Mouse (Mus musculus) adrenal gland, adult 8-10 months (tissue): Measurements from ENCODE around the gene Slc10a7. TPM values are rescaled to one million over a fixed set of nuclear protein-coding genes. Genes with fewer than 3 reads are reported as not detected.
"Not testable (repeated sequence)": the region's sequence is repeated elsewhere in the genome, so short reads cannot be mapped to it uniquely, and the experiment has no call there.

Experiments used
- DNase-seq: peaks from one replicate; pipeline ENCODE4 v3.0.0; 2022
- total RNA-seq, 4 experiments: library from RNA; stranded (reverse); gene quantifications; 2 replicates each; pipeline ENCODE4 v1.2.4; 2022

Gene Slc10a7
- total RNA-seq = 10 to 100 TPM; 14.7 to 22.9 (median 21.8) TPM

DNA sequence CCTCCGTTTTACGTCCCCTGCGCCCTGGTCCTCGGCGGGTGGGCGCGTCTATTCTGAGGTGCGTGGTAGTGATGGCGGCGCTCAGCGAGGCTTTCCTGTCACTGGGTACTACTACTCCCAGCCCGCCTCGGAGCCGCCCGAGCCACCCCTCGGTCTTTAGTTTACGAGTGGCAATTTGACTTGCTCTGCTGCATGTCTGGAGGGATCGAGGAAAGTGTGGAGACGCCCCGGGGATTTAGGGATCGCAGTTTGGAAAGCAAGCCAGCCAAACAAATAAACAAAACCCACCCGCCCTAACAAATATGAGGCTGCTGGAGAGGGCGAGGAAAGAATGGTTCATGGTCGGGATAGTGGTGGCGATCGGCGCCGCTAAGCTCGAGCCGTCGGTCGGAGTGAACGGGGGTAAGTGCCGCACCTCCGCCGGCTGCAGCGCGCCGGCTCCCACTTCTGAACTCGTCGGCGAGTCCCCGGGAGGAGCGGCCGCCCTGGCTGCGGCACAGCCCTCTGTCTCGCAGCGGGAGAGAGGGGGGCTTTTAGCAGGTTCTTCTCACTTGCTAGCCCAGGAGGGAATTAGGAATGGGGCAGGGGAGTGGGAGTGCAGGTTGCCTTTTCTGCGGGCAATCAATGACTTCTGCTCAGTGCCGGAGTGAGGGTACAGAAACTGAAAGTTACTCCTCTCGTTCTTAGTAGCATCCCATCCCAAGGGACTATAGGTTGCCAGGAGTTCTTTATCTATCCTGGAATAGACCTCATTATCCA lies at the start of gene Slc10a7:
TSS of gene Slc10a7 (plus strand) at position 74 of the 759 bp plus-strand sequence.
- peak; percentile 74 for DNase-seq

DNA sequence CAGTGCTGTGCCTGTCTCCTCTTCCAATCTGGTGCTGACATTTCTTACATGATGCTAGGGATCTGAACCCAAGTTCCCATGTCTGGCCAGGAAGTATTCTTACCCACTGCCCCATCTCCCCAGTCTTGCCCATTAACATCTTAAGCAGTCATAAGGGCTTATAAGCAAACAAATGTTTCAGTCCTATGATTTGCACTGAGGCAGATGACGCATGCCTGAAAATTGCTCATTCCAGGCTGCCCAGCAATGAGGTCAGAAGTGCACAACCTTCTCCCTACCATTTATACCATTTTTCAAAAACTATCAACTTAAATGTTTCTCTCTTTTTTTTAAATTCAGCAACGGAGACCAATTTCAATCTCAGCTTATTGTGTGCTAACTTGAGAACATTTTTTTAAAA lies 45.2 kb upstream of the Slc10a7 start:
- no peak for DNase-seq

DNA sequence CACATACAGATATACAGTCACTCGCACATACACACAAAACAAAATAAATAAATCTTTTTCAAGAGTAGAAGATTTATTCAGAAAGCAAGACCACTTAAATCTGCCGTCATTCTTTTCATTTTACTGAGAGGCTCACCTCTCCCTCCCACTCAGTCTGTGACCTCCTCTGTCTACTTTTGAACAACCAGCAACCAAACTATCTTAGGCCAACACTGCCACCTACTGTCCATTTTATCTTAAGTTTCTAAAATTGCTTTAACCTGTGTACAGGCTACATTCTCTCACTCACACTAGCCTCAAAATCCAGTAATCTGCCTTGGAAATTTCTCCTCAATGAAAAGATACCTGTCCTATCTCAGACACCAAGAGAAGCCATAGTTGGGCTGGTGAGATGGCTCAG lies 41.3 kb upstream of the Slc10a7 start:
- no peak for DNase-seq

DNA sequence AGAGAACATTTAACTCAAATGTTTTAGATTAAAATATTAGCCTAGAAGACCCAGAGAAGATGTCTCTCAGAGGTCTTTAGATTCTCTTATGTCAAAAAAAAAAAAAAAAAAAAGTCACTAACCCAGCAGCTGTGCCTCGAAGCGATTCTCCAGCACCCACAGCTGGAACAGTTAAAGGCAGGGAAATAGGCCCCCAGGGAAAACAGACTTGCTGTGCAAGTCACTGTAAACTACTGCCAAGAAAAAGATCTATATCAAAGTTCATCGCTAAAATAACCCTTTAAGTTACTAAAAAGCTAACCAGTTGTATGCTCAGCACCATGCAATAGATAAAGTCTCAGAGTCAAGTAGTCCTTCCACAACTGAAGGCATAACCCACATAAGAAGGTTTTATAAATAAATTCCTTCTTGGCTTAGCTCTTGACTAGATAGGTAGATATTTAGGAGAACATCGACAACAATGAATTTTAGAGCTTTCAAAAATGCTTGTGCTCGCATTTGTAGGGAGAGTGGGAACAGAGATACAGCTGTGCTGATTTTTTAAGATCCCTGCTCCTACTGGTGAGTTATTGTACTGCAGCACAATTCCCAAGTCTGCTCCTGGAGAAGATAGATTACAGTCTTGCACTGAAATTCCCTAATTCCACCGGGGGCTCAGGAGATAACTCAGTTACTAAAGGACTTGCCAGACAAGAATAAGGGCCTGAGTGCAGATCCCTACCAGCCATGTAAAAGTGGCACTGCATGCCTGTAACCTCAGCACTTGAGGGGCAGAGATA lies 31.9 kb upstream of the Slc10a7 start:
- DNase-seq = no peak

DNA sequence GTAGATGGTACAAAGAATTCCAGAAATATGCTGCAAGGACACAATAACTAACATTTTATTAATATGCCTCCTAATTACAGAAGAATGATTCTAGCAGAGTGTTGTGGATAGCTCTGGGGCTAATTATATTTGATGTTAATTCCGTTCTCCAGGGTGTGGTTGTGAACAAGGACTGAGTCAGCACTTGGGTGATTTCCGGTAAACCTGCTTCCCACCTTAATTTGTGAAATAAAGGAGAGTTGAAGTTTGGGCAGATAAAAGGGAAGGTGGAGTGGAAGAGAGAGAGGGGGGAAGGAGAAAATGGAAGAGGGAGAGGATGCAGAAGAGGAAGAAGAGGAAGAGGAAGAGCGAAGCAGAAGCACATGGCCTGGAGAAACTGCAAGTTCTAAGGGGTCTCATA lies 19.4 kb upstream of the Slc10a7 start:
- no peak for DNase-seq

DNA sequence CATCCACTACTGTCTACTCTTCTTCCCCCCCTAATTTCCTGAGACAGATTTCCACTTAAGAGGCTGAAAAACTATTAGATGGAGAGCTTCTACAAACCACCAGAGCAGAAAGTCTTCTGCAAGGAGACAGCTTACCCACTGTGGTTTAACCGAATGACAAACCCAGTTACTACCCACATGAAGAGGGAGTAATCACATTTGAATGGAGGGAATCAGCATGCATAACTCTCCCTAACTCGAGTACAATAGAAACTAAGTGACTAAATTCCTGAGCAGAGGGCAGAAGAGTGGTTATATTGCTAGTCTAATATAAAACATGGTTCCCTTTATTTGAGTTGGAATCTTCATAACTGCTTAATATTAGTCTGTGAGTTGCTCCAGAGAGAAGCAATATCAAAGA lies 16.1 kb upstream of the Slc10a7 start:
- DNase-seq = no peak

DNA sequence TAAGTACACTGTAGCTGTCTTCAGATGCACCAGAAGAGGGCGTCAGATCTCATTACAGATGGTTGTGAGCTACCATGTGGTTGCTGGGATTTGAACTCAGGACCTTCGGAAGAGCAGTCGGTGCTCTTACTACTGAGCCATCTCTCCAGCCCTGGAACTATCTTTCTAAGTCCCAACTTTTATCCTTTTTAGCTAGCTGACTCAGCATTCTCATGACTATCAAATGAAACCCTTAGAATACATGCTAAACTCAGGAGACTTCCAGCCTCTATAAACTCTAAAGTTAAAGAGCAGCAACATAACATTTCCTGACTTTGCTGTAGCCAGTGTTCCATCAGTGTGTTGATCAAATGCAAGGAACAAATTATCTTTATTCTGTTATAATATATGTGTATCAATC lies 12.9 kb upstream of the Slc10a7 start:
- DNase-seq = not testable (repeated sequence)

DNA sequence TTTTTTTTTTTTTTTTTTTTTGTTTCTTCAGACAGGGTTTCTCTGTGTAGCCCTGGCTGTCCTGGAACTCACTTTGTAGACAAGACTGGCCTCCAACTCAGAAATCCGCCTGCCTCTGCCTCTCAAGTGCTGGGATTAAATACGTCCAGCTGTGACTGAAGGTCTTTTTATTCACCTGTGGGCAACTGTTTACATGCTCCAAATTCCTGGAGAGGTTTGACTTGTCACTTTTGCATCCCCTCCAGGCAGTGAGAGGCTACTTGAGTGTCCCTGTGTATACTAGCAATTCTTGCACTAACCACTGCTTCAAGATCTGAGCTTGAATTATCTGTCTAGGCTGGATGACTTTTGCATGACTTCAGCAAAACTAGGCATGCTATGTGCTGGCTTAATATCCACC lies 6.4 kb upstream of the Slc10a7 start:
- DNase-seq = no peak

DNA sequence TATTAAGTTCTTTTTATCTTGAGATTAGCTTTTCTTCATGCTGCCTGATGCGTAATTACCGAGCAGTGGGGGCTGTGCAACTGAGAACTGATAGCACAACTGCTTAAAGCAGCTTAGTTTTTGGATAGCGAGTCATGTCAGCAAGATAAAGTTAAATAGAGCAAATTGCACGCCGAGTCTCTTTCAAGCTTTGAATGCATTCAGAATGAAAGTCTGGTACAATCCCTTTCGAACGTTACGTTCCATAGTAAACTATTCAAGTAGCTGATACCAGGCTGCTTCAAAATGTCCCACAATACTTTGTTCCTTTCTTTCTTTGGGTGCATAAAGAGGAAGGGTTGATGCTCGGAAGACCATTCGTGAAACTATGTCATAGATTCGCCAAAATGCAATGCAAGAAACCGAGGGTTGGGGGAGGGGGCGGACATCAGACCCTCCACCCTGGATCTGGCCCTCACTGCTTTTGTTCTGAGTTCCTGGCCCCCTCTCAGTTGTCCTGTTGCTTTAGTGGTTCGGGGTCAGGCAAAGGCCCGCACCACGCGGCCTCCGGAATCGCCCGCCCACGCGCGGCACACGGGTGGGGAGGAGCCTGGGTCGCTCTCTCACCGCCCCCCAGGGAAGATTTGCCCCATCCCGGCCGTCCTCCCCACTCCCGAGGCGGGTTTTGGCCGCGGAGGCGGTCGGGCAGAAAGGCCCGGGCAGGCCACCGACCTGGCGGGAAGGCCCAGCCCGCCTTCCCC lies 997 bp upstream of the Slc10a7 start:
- DNase-seq = peak; percentile 48

DNA sequence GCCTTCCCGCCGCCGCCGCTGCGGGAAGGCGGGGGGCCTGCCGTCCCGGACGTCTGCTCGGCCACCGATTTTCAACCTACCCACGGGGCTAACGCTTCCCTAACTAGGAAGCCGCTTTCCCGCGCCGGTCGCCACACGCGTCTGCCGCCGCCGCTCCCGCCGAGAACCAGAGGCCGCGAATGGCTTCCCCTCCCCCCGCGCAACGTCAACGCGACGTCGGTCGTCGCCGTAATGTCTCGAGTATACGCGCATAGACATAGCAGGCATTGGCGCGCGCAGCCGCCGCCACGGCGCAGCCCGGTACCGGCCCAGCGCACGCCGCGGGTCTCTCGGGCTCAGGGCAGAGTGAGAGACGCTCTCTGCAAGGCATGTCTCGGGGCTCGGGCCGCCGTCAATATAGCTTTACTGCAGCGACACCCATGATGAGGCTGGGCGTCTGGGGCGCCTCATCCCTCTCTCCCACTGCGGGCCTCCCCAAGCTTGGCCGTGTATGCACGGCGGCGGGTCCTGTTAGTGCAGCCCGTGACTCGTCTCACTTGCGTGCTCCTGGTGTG lies 350 bp upstream of the Slc10a7 start, which contains the start of gene Rbmxl1:
TSS of gene Rbmxl1 (minus strand) at position 180 of the 554 bp plus-strand sequence.
- peak; percentile 69 for DNase-seq

DNA sequence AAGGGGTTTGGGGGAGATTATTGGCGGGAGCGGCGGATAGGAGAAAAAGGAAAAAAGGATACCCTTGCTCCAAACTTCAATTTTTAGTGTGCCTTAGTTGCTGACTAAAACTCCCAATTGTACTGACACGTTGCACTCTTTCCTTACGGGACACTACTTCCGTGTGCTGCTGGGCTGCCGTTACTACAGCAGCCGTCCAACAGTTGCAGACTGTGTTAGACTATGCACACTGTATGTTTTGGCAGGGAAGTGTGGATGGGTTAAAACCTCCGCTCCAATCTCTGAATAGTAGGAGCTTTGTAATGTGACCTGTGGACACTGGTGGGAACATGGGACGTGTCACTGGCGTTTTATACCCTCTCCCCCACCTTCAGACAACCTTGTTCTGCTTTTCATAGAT lies 948 bp downstream of the Slc10a7 start:
- no peak for DNase-seq

DNA sequence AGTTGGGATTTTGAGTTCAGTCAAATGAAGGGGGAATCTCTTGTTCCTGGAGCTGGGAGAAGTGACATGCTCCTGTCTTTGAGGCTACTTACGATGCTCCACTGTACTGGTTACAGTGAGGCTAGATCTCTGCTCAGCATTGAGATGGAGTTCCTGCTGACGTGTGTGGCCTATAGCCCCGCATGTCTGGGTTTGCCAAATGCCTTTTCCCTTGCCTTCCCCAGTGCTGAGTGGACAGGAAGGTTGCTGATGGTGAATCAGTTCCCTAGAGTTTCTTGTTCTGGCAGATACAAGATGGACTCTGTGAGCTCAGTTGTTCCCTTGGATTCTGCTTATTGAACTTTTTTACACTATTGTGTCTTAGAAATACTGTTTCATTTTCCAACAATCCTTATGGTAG lies 1.8 kb downstream of the Slc10a7 start:
- DNase-seq = no peak

DNA sequence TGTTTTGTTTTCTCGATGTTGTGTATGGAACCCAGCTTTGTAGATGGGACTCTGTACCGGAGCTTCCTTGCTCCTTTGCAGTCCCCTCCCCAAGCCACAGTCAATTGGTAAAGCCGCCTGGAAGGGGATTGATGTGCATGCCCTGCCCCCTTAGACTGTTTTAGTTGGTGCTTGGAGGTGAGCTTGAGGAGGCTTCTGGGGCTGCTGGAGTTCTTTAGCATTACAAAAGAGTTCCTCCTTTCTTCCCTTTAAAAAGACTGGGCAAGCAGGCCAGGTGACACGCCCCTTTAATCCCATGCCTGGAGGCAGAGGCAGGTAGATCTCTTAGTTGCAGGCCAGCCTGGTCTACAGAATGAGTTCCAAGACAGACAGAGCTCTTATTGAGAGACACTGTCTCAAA lies 4.0 kb downstream of the Slc10a7 start:
- DNase-seq = no peak

DNA sequence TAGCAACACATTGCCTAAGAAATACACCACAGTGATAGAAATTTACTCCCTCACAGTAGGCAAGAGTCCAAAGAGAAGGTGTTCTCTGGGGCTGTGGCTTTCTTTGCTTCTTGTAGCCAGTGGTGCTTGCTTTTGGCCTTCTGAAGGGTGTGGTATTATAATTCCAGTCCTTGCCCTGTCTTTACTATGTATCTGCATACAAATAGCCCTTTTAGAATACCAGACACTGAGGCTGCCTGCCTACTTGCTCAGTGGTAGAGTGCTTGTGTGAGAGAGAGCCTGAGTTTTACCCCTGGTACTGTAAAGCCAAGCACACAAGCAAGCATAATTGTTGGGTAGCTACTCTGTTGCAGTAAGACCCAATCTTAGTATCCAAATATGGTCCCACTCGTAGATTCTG lies 5.6 kb downstream of the Slc10a7 start:
- no peak for DNase-seq

DNA sequence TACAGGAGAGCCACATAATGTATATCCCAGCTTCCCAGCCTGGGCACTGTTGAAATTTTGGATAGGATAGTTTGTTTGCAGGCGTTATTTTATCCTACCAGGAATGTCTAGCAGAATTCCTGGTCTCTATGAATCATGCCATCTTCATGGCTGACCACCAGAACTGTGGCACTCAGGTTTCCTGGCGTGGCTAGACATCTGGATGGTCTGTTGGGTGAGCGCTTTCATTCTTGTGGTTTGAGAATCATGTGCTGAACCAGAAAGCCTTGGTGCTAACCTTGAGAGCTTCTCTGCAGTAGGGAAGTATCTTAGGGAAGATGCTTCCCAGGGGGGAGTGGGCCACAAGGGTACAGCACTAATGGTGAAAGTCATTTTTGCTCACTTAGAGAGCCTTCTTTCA lies 6.0 kb downstream of the Slc10a7 start:
- no peak for DNase-seq

DNA sequence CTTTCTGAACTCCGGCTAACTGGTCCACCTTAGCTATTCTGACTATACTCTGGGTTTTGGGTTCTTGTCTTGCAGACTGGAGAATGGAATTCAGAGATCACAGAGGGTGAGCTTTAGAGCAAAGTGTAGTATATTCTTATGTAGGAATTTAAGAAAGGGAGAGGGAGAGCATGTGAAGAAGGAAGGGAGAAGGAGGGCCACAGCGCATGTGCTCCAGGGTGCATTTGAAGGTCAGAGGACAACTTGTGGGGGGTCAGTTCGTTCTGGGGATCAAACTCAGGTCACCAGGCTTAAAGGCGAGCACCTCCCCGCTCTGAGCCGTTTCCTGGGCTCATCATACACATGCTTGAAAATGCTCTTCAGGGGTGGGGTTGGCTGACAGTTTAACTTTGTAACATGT lies 24.8 kb downstream of the Slc10a7 start:
- DNase-seq = no peak

DNA sequence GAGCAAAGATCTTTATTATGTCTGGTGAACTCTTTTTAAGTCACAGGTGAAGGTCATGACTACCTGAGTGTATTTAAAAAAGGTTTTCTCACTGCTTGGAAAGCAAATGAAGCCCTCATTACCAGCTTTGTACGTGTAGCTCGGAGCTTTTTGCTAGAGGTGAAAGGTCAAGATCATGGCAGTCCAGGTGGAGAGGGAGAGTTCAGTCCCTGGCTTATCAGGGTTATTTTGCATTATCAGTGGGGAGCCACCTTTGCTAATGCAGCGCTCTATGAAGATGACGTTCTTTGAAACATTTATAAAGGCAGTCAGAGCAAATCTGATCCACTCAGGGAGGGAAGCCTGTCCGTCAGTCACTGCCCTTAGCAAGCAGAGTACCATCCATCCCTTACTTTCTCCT lies 27.6 kb downstream of the Slc10a7 start:
- DNase-seq = no peak

DNA sequence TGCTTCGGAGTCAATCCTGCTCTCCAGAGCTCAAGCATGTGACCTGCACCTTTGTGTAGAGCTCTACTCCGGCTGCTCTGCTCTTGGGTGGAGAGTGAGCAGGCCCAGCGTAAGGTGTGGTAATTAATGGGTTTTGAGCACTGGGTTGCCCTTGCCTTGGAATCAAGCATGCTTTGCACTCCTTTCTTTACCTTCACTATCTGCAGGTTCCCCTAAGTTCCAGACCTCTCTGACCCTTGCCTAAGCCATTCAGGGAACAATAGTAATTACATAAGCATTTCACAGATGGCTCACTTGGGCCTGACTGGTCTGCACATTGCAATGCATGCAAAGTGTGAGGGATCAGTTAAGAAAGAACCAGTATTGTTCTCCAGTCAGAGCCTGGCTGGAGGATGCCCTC lies 28.6 kb downstream of the Slc10a7 start:
- no peak for DNase-seq

DNA sequence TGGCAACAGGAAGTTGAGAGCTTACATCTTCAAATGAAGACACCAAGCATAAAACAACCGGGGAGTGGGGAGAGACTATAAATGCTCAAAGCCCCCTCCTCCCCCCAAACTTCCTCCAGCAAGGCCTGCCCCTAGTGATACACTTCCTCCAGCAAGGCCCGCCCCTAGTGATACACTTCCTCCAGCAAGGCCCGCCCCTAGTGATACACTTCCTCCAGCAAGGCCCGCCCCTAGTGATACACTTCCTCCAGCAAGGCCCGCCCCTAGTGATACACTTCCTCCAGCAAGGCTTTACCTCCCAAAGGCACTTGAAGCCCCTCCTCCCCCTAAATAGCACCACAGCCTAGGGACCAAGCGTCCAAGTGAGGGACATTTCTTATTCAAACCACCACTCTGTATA lies 33.5 kb downstream of the Slc10a7 start:
- not testable (repeated sequence) for DNase-seq

DNA sequence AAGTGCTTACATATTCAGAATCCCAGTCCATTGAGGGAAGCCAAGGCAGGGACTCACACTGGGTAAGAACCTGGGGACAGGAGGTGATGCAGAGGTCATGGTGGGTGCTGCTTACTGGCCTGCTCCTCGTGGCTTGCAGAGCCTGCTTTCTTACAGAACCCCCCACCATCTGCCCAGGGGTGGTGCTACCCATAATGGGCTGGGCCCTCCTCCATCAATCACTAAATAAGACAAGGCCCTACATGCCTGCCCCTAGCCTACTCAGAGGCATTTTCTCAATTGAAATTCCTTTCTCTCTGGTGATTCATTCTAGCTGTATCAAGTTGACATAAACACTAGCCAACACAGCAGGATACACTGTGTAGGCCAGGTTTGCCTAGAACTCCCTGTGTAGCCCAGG lies 34.5 kb downstream of the Slc10a7 start:
- DNase-seq = no peak

DNA sequence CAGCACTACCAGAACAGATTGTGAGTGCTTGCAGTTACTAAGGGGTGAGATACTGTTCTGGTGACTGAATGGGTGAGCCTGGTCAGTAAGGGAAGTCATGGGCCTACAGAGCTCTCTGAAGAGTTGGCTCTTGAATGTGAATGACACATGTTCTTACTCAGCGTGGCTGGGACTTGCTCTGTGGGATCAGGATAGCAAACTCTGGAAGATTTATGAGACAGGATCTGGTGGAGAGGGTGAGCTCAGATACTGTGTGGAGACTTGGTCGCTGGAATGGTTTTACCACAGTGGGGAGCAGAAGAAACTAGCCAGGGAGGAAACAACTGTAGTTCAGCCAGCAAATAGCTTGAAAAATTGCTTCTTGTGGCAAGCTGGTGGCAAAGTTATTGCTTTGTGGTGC lies 35.4 kb downstream of the Slc10a7 start:
- DNase-seq = no peak

DNA sequence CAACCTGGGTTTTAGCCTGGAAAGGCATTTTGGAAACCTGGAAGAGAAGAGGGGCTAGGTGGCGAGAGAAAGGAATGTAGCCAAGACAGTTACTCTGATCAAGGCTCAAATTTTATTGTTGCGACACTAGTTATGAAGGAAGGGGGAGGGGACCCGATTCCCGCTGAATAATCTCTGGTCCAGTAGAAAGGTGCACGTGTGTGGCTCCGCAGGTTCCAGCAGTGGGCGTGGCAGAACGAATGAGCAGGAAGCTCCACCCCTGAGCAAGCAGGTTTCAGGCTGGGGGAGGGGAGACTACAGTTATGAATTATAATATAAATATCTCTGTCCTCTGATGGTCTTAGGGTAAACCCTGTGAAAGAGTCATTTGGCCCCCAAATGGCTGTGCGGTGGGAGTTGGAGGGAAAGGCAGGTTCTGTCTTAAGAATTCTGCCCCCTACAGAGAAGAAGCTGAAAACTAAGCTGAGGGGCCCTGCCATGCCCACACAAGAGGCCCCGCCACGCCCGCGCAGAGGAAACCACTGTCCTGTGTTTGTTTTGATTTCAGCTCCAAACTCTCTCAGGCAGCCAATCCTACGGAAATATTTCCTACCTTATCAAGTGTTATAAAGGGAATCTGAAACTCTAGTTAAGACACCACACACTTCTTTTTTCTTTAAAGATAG lies 36.1 kb downstream of the Slc10a7 start:
- not testable (repeated sequence) for DNase-seq
